Mouse (Mus musculus) bone marrow, adult 2 months (tissue): ENCODE results near the gene Kynu. TPM values are rescaled to one million over a fixed set of nuclear protein-coding genes. Genes with fewer than 3 reads are reported as not detected.

ENCODE experiments used
- H3K27ac ChIP-seq: fragments of 200-500 bp; 2 replicates; pipeline ENCODE4 v1.5.1; 2012; ENCODE audit warnings: low read depth, mild to moderate bottlenecking, control low read depth, inconsistent platforms, low read length; ENCODE audit not compliant: control insufficient read depth, poor library complexity, insufficient read depth
- H3K4me1 ChIP-seq: fragments of 200-500 bp; 2 replicates; pipeline ENCODE4 v1.6.1; 2011; ENCODE audit warnings: low read length; ENCODE audit not compliant: control insufficient read depth, insufficient read depth
- H3K4me3 ChIP-seq: fragments of 200-500 bp; replicated peaks from 2 replicates; pipeline ENCODE3; 2011; ENCODE audit warnings: mild to moderate bottlenecking, low read depth, low read length, control low read depth; ENCODE audit not compliant: control insufficient read depth
- CTCF ChIP-seq: fragments of 200-500 bp; IDR thresholded peaks from 2 replicates; pipeline ENCODE4 v1.5.1; 2011; ENCODE audit warnings: low read length, control low read depth; ENCODE audit not compliant: control insufficient read depth, insufficient read depth
- POLR2A ChIP-seq: fragments of 200-500 bp; IDR thresholded peaks from 2 replicates; pipeline ENCODE4 v1.6.1; 2011; ENCODE audit warnings: low read depth, mild to moderate bottlenecking, control low read depth, low read length, borderline replicate concordance; ENCODE audit not compliant: control insufficient read depth
- WGBS: fragments of 180-500 bp; shearing (Covaris S2); methylation state at CpG from one replicate; pipeline ENCODE4 v1.1.7; 2018; 5-methylcytosine and 5-hydroxymethylcytosine counted together
- polyA plus RNA-seq: library from polyadenylated mRNA; stranded (reverse); fragments of >200 nt; gene quantifications from 2 replicates; pipeline ENCODE4 v1.2.4, GENCODE M21; 2011; ENCODE audit warnings: low replicate concordance; ENCODE audit not compliant: missing spikeins, insufficient read depth, insufficient read length

The Kynu gene
- polyA plus RNA-seq, 1 experiment = 4.5 TPM

- 81% methylated on average over 2 of the region's 2 CpGs for WGBS
- no peaks in the 10 kb centered on the region for H3K4me1 ChIP-seq
- TF ChIP-seq CTCF (no peak), POLR2A (no peak)
- H3K27ac ChIP-seq = no peak overlapping the region
- no peak overlapping the region for H3K4me3 ChIP-seq
These were observed 135.3 kb downstream of the Kynu start for GRCm38 (mm10) chr2:43690402-43690801.

GRCm38 (mm10) chr2:43691290-43691689 lies 136.2 kb downstream of the Kynu start:
- Histone ChIP-seq H3K4me1 (no peaks in the 10 kb centered on the region), H3K27ac (no peak overlapping the region), H3K4me3 (no peak overlapping the region)
- TF ChIP-seq POLR2A (no peak), CTCF (no peak)
- WGBS = 80% methylated on average over 2 of the region's 2 CpGs

GRCm38 (mm10) chr2:43695635-43696034 lies 140.5 kb downstream of the Kynu start:
- Histone ChIP-seq H3K4me1 (no peaks in the 10 kb centered on the region), H3K27ac (no peak overlapping the region), H3K4me3 (no peak overlapping the region)
- WGBS = 85% methylated on average over 3 of the region's 3 CpGs
- no peak for TF ChIP-seq CTCF
- no peak for TF ChIP-seq POLR2A

- no peak for TF ChIP-seq CTCF
- no peak for TF ChIP-seq POLR2A
- no peaks in the 10 kb centered on the region for H3K4me1 ChIP-seq
- 78% methylated on average over 2 of the region's 2 CpGs for WGBS
- H3K27ac ChIP-seq = no peak overlapping the region
- no peak overlapping the region for H3K4me3 ChIP-seq
These were observed 157.5 kb downstream of the Kynu start for GRCm38 (mm10) chr2:43712611-43713138.

- WGBS = 19% methylated on average over 14 of the region's 14 CpGs
- TF ChIP-seq POLR2A (no peak), CTCF (peak; percentile 43; the same call in 1 of the 2 replicates)
These were observed 167.4 kb downstream of the Kynu start for GRCm38 (mm10) chr2:43722446-43723103.

GRCm38 (mm10) chr2:43723104-43723541 lies 168.0 kb downstream of the Kynu start:
- no peak overlapping the region for H3K27ac ChIP-seq
- TF ChIP-seq POLR2A (no peak), CTCF (no peak)
- no peaks in the 10 kb centered on the region for H3K4me1 ChIP-seq
- no peak overlapping the region for H3K4me3 ChIP-seq
- 70% methylated on average over 7 of the region's 7 CpGs for WGBS

More at GRCm38 (mm10) chr2:43722446-43723103, 167.4 kb downstream of the Kynu start:
- no peaks in the 10 kb centered on the region for H3K4me1 ChIP-seq
- H3K27ac ChIP-seq = no peak overlapping the region
- no peak overlapping the region for H3K4me3 ChIP-seq

- no peak overlapping the region; the same call in 1 of the 2 replicates for H3K27ac ChIP-seq
These were observed 172.1 kb downstream of the Kynu start for GRCm38 (mm10) chr2:43727181-43727580.

GRCm38 (mm10) chr2:43727693-43728092 lies 172.6 kb downstream of the Kynu start:
- peak overlapping the region; percentile 81; the same call in 1 of the 2 replicates for H3K27ac ChIP-seq
- WGBS = 1% methylated on average over 8 of the region's 8 CpGs
- H3K4me3 ChIP-seq = peak overlapping the region; percentile 59
- no peaks in the 10 kb centered on the region for H3K4me1 ChIP-seq
- TF ChIP-seq CTCF (no peak), POLR2A (no peak)

More at GRCm38 (mm10) chr2:43727181-43727580, 172.1 kb downstream of the Kynu start:
- TF ChIP-seq POLR2A (no peak), CTCF (no peak)
- no peaks in the 10 kb centered on the region for H3K4me1 ChIP-seq
- H3K4me3 ChIP-seq = peak overlapping the region; percentile 59
- WGBS = 31% methylated on average over 5 of the region's 5 CpGs

- Histone ChIP-seq H3K27ac (no peak overlapping the region), H3K4me3 (no peak overlapping the region), H3K4me1 (no peaks in the 10 kb centered on the region)
- TF ChIP-seq POLR2A (no peak), CTCF (no peak)
- 89% methylated on average over 3 of the region's 3 CpGs for WGBS
These were observed 173.7 kb downstream of the Kynu start for GRCm38 (mm10) chr2:43728831-43729230.

Other genes starting within 250 kb of the Kynu start
- gene Arhgap15, start 193.5 kb downstream of the Kynu start, polyA plus RNA-seq = 7.3 and 14.5 TPM in 2 replicates